Mouse (Mus musculus): Measurements from ENCODE around the gene Lig4.

Gene Lig4

DNA sequence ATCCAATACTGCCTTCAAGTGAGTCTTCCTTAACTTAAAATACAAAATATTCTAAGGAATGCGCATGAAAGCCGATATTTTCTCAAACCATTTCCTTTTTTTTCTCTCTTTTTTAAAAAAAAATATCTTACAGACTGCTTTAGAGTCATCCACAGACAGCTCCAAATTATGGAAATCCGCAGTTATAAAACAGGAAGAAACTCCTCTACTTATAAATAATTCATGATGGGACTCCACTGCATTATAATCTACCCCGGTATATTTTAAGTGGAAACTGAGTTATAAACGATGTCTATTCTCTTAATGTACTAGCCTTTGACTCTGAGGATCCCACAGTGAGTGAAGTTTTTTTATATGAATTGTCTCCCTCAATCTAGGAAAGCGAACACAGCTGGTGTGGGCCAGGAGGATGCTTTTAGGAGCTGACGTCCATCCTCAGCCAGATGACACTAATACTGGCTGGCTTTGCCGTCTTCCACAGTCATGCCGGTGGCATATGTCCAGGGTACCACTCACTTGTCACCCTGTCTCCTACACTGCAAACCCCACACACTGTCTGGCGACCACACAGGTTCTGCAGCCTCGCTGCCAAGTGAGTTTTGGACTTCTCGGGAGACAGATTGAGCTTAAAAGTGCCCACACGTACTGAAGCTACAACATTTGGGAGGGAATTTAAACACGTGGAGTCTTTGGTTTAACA is 47.6 kb downstream of the Lig4 start:
- DNase-seq (ENCODE audit: low spot score), result no peak
